Mouse (Mus musculus) ES-Bruce4 (cell line): ENCODE measurements around the gene Ung.

Experiments
- CTCF ChIP-seq: IDR thresholded peaks from one replicate; pipeline ENCODE4 v1.8.1; 2011; ENCODE audit warnings: low read depth, low read length
- POLR2A ChIP-seq: IDR thresholded peaks from one replicate; pipeline ENCODE4 v1.8.1; 2011; ENCODE audit warnings: low read length; ENCODE audit not compliant: insufficient read depth

- TF ChIP-seq CTCF (no peak), POLR2A (no peak)
Measured at GRCm38 (mm10) chr5:114152359-114153092, 22.3 kb downstream of the Ung start.
